Comparison of ENCODE assay signal across 18 mouse cellular contexts in genomic region chr2:178632831-178633585, GRCm38 (mm10).
DNase-seq lines count a peak whose midpoint lies in the region; ATAC-seq and TF ChIP-seq lines count a peak whose summit lies in the region.
"Had no signal": no experiment of that assay in that cellular context is flagged by ENCODE, and none has a peak within 500 bp of the region (broad histone marks: within the 10 kb centered on the region; RNA-seq: fewer than 3 reads in every experiment).

No protein-coding gene starts in this region.

- TF ChIP-seq CTCF in left cerebral cortex, adult 2 months (IDR thresholded peaks at IDR 0.05): no peak

- H3K4me3 ChIP-seq in left cerebral cortex, adult 2 months: no peak overlapping the region
- no peak overlapping the region for H3K4me3 ChIP-seq in embryonic facial prominence, embryonic 14.5 days (ENCODE audit: low read depth, low read length)
- H3K4me3 ChIP-seq in limb, embryonic 14.5 days (replicated peaks; ENCODE audit: low read length): no peak overlapping the region
- H3K4me3 ChIP-seq in liver, embryonic 11.5 days (ENCODE audit: low read depth, low read length): no peak overlapping the region
- H3K4me3 ChIP-seq: erythroblast, embryonic 14.5 days; heart, embryonic 12.5 days; layer of hippocampus, adult 2 months; liver, embryonic 15.5 days; myocyte had no signal

- no peak for ATAC-seq in embryonic facial prominence, embryonic 14.5 days (ENCODE audit: low read depth)
- peak; percentile 45 for ATAC-seq in limb, embryonic 14.5 days (ENCODE audit: low FRiP score, low read depth)
- no peak for ATAC-seq in liver, embryonic 11.5 days (replicated peaks; ENCODE audit: low FRiP score)
- ATAC-seq: CD4-positive, CD25-positive, alpha-beta regulatory T cell, adult 4 months; forebrain, postnatal 0 days had no signal

- H3K4me1 ChIP-seq in embryonic facial prominence, embryonic 14.5 days (ENCODE audit: control insufficient read depth, insufficient read depth, low read length): peaks cover 40% of the 10 kb centered on the region
- peaks cover 44% of the 10 kb centered on the region for H3K4me1 ChIP-seq in limb, embryonic 14.5 days (ENCODE audit: control insufficient read depth, insufficient read depth, low read length)
- no peaks in the 10 kb centered on the region for H3K4me1 ChIP-seq in liver, embryonic 11.5 days (replicated peaks; ENCODE audit: control insufficient read depth, insufficient read depth, low read length)
- H3K4me1 ChIP-seq: liver, embryonic 15.5 days had no signal

- no peak for TF ChIP-seq POLR2A in limb, embryonic 14.5 days (IDR thresholded peaks at IDR 0.05; ENCODE audit: borderline replicate concordance, extremely low read depth, insufficient read depth, insufficient read length)

- 64% methylated on average over 13 of the region's 13 CpGs for WGBS in embryonic facial prominence, embryonic 14.5 days
- WGBS in limb, embryonic 14.5 days: 51% methylated on average over 13 of the region's 13 CpGs
- 87% methylated on average over 13 of the region's 13 CpGs for WGBS in liver, embryonic 11.5 days

- intact Hi-C loops in left cerebral cortex, postnatal 4 days (cut with DNase I): no loop called here
- intact Hi-C loops in left cerebral cortex, adult 2 months (cut with DNase I): loop anchor here (5.0 kb wide), 1 partner anchor 1244 kb away; no protein-coding TSS in a partner anchor
- intact Hi-C loops in gastrocnemius, postnatal 36 days (cut with DNase I): no loop called here
- intact Hi-C loops in heart, postnatal 25 days (cut with DNase I): loop anchor here (5.0 kb wide), 1 partner anchor 124 kb away; no protein-coding TSS in a partner anchor

- no peak overlapping the region; the same call in 1 of the 2 replicates for H3K4me2 ChIP-seq in embryonic facial prominence, embryonic 14.5 days (ENCODE audit: low read depth, low read length)
- H3K4me2 ChIP-seq in limb, embryonic 14.5 days (replicated peaks; ENCODE audit: low read depth, low read length, severe bottlenecking): peak overlapping the region; percentile 2; the same call in 1 of the 2 replicates
- H3K4me2 ChIP-seq in liver, embryonic 11.5 days: no peak overlapping the region
- H3K4me2 ChIP-seq: heart, embryonic 12.5 days; liver, embryonic 15.5 days had no signal

- peak; percentile 80 for DNase-seq in left cerebral cortex, postnatal 4 days
- DNase-seq in left cerebral cortex, adult 2 months (ENCODE audit: extremely low spot score in 1 of 2, low spot score in 2 of 2): no peak
- DNase-seq in ZHBTc4 (ENCODE audit: low read depth, low spot score): peak; percentile 65
- peak; percentile 86 for DNase-seq in embryonic facial prominence, embryonic 14.5 days (ENCODE audit: low spot score)
- DNase-seq in limb, embryonic 14.5 days (ENCODE audit: low spot score): peak; percentile 78
- no peak for DNase-seq in gastrocnemius, postnatal 36 days
- no peak for DNase-seq in heart, postnatal 25 days (ENCODE audit: low spot score)
- DNase-seq in liver, embryonic 11.5 days (ENCODE audit: low spot score): no peak
- DNase-seq: forebrain, postnatal 0 days; gastrocnemius, postnatal 10 days; right cerebral cortex, postnatal 25 days; thymus, postnatal 4 days had no signal

- no peaks in the 10 kb centered on the region for H3K9me3 ChIP-seq in embryonic facial prominence, embryonic 14.5 days (ENCODE audit: control insufficient read depth, low read length)
- H3K9me3 ChIP-seq in limb, embryonic 14.5 days (ENCODE audit: control insufficient read depth, low read length): no peaks in the 10 kb centered on the region
- H3K9me3 ChIP-seq in liver, embryonic 11.5 days (ENCODE audit: control insufficient read depth, low read length): no peaks in the 10 kb centered on the region
- H3K9me3 ChIP-seq: heart, embryonic 12.5 days; liver, embryonic 15.5 days had no signal

- H3K27me3 ChIP-seq in embryonic facial prominence, embryonic 14.5 days (replicated peaks; ENCODE audit: control insufficient read depth, insufficient read depth, low read length): no peaks in the 10 kb centered on the region
- H3K27me3 ChIP-seq in limb, embryonic 14.5 days (ENCODE audit: control insufficient read depth, insufficient read depth, low read length): no peaks in the 10 kb centered on the region
- no peaks in the 10 kb centered on the region for H3K27me3 ChIP-seq in liver, embryonic 11.5 days (replicated peaks; ENCODE audit: control insufficient read depth, insufficient read depth, low read length)
- H3K27me3 ChIP-seq: heart, embryonic 12.5 days; liver, embryonic 15.5 days had no signal

- H3K36me3 ChIP-seq in embryonic facial prominence, embryonic 14.5 days (ENCODE audit: control insufficient read depth, insufficient read depth, low read length): no peaks in the 10 kb centered on the region
- H3K36me3 ChIP-seq in limb, embryonic 14.5 days (ENCODE audit: control insufficient read depth, insufficient read depth, low read length): no peaks in the 10 kb centered on the region
- H3K36me3 ChIP-seq in liver, embryonic 11.5 days (ENCODE audit: control insufficient read depth, insufficient read depth, low read length): no peaks in the 10 kb centered on the region
- H3K36me3 ChIP-seq: heart, embryonic 12.5 days; liver, embryonic 15.5 days had no signal

- H3K9ac ChIP-seq in embryonic facial prominence, embryonic 14.5 days (ENCODE audit: low read depth, low read length): no peak overlapping the region
- no peak overlapping the region for H3K9ac ChIP-seq in limb, embryonic 14.5 days (ENCODE audit: low read depth, low read length, severe bottlenecking)
- H3K9ac ChIP-seq in liver, embryonic 11.5 days (ENCODE audit: low read depth, low read length): no peak overlapping the region
- H3K9ac ChIP-seq: forebrain, postnatal 0 days; heart, embryonic 12.5 days; liver, embryonic 15.5 days had no signal

- H3K27ac ChIP-seq in left cerebral cortex, adult 2 months: no peak overlapping the region
- H3K27ac ChIP-seq in embryonic facial prominence, embryonic 14.5 days (replicated peaks; ENCODE audit: low read depth, low read length): peak overlapping the region; percentile 54; the same call in 1 of the 2 replicates
- H3K27ac ChIP-seq in limb, embryonic 14.5 days (replicated peaks; ENCODE audit: low read depth, low read length): peak overlapping the region; percentile 65
- no peak overlapping the region for H3K27ac ChIP-seq in liver, embryonic 11.5 days (ENCODE audit: low read depth, low read length)
- H3K27ac ChIP-seq: layer of hippocampus, adult 2 months; liver, embryonic 15.5 days had no signal

Comparison
In these comparisons a context has a peak if more than half of its experiments do, and no peak if none do; other contexts are left out.
1. DNase-seq: peak in left cerebral cortex, postnatal 4 days (single experiment), ZHBTc4 (single experiment), embryonic facial prominence, embryonic 14.5 days (single experiment) and limb, embryonic 14.5 days (single experiment); none in left cerebral cortex, adult 2 months (0 of 2), gastrocnemius, postnatal 36 days (0 of 2), heart, postnatal 25 days (single experiment) and liver, embryonic 11.5 days (single experiment).
2. intact Hi-C loops: an anchor here in left cerebral cortex, adult 2 months (5.0 kb wide) and heart, postnatal 25 days (5.0 kb wide); none called in left cerebral cortex, postnatal 4 days and gastrocnemius, postnatal 36 days.
3. H3K27ac ChIP-seq: peak in embryonic facial prominence, embryonic 14.5 days (single experiment) and limb, embryonic 14.5 days (single experiment); none in left cerebral cortex, adult 2 months (single experiment) and liver, embryonic 11.5 days (single experiment).